ENCODE assay signal across 12 mouse cellular contexts in the genomic region with DNA sequence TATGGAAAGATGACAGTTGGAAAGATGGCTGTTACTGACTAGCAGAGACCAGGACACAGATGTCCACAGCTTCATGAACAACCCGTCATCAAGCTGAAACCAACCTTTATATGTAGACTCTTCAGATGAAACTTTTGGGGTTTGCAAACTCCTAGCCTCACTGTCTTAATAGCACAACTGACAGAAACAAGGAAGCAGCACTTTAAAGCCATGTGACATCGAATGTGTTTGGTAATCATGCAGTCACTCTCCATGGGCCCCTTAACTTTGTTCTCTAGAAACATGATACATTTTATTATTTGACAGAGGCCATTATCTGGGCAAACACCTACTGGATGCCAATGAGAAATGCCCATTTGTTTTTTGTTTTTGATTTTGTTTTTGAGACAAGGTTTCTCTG.
"Had no signal": no experiment of that assay in that cellular context is flagged by ENCODE, and none has a peak within 500 bp of the region (broad histone marks: within the 10 kb centered on the region; RNA-seq: fewer than 3 reads in every experiment).

No protein-coding gene starts in this region.

- DNase-seq: retina, postnatal 1 day; right cerebral cortex, adult 18-20 months; right cerebral cortex, postnatal 14 days; right cerebral cortex, postnatal 25 days; right cerebral cortex, postnatal 4 days; spleen, adult 18-20 months; thymus, adult 18-20 months; thymus, adult 2 months; thymus, postnatal 14 days; thymus, postnatal 25 days; thymus, postnatal 36 days; thymus, postnatal 4 days had no signal
